Mouse (Mus musculus) CH12.LX (cell line): ENCODE results near the gene Ercc6l. TPM values are rescaled to one million over a fixed set of nuclear protein-coding genes. Genes with fewer than 3 reads are reported as not detected.

Experiments used
- DNase-seq: peaks from one replicate; pipeline ENCODE4 v3.0.0-alpha.2; 2013; ENCODE audit errors: extremely low read depth
- H3K27ac ChIP-seq: 2 replicates; pipeline ENCODE4 v1.5.1; 2012; ENCODE audit warnings: low read depth, mild to moderate bottlenecking, control low read depth, moderate library complexity; ENCODE audit not compliant: insufficient read depth
- H3K27me3 ChIP-seq: replicated peaks from 2 replicates; pipeline ENCODE3; 2012; ENCODE audit warnings: inconsistent platforms
- H3K36me3 ChIP-seq, 2 experiments: replicated peaks in 1 of 2; 2 replicates each; pipeline versions ENCODE3 to v1.6.1; 2012; ENCODE audit warnings: inconsistent platforms in 1 of 2, low read length in 1 of 2, mild to moderate bottlenecking in 1 of 2, mixed read lengths in 1 of 2, moderate library complexity in 1 of 2; ENCODE audit not compliant: control insufficient read depth in 1 of 2, insufficient read depth in 1 of 2
- H3K4me1 ChIP-seq, 2 experiments: 2 replicates each; pipeline ENCODE4 v1.6.1; 2012; ENCODE audit warnings: inconsistent platforms in 1 of 2, moderate library complexity in 1 of 2; ENCODE audit not compliant: insufficient read depth in 2 of 2, control insufficient read depth in 1 of 2
- H3K4me2 ChIP-seq: 2 replicates; pipeline ENCODE4 v1.6.1; 2012; ENCODE audit warnings: low read depth, mild to moderate bottlenecking, control low read depth; ENCODE audit not compliant: poor library complexity, insufficient read depth, severe bottlenecking
- H3K4me3 ChIP-seq, 3 experiments: fragments of 150-350 bp in 1 of 3; sonication (generic) in 1 of 3; replicated peaks in 1 of 3; 2 replicates each; pipeline versions ENCODE3 to v1.5.1; 2011 to 2012; ENCODE audit warnings: low read depth in 2 of 3, low read length in 2 of 3, mild to moderate bottlenecking in 2 of 3, moderate library complexity in 2 of 3, control low read depth in 1 of 3, improper control_type of control experiment in 1 of 3, inconsistent platforms in 1 of 3, mixed read lengths in 1 of 3; ENCODE audit not compliant: poor library complexity in 1 of 3
- H3K79me2 ChIP-seq: replicated peaks from 2 replicates; pipeline ENCODE4 v1.6.1; 2012; ENCODE audit warnings: mild to moderate bottlenecking, moderate library complexity; ENCODE audit not compliant: control insufficient read depth, poor library complexity, insufficient read depth, severe bottlenecking; ENCODE audit errors: extremely low read depth
- H3K9ac ChIP-seq: 2 replicates; pipeline ENCODE4 v1.6.1; 2012; ENCODE audit warnings: low read depth, mild to moderate bottlenecking, control low read depth, moderate library complexity; ENCODE audit not compliant: insufficient read depth
- H3K9me3 ChIP-seq: replicated peaks from 2 replicates; pipeline ENCODE3; 2012; ENCODE audit warnings: low read length, inconsistent platforms, mixed read lengths
- BHLHE40 ChIP-seq: IDR thresholded peaks from 2 replicates; pipeline ENCODE4 v1.6.1; 2011; ENCODE audit warnings: mild to moderate bottlenecking, low read depth, low read length, improper control_type of control experiment
- CHD1 ChIP-seq: IDR thresholded peaks from 2 replicates; pipeline ENCODE4 v1.6.1; 2012; ENCODE audit warnings: low read depth, low read length, improper control_type of control experiment, inconsistent platforms
- E2F4 ChIP-seq: IDR thresholded peaks from 2 replicates; pipeline ENCODE4 v1.6.1; 2011; ENCODE audit warnings: low read depth, low read length, improper control_type of control experiment; ENCODE audit not compliant: insufficient replicate concordance
- HCFC1 ChIP-seq: IDR thresholded peaks from 2 replicates; pipeline ENCODE4 v1.6.1; 2012; ENCODE audit warnings: low read depth, mild to moderate bottlenecking, inconsistent platforms, low read length, improper control_type of control experiment
- JUN ChIP-seq: IDR thresholded peaks from 2 replicates; pipeline ENCODE4 v1.6.1; 2011; ENCODE audit warnings: low read depth, mild to moderate bottlenecking, low read length, improper control_type of control experiment, moderate library complexity; ENCODE audit not compliant: insufficient read depth
- JUND ChIP-seq: conservative IDR thresholded peaks from 2 replicates; pipeline ENCODE4 v1.6.1; 2011; ENCODE audit warnings: low read depth, low read length, improper control_type of control experiment
- KAT2A ChIP-seq: IDR thresholded peaks from 2 replicates; pipeline ENCODE4 v1.6.1; 2012; ENCODE audit warnings: low read length, improper control_type of control experiment, inconsistent platforms; ENCODE audit not compliant: insufficient replicate concordance
- MAX ChIP-seq: IDR thresholded peaks from 2 replicates; pipeline ENCODE4 v1.6.1; 2011; ENCODE audit warnings: low read length, improper control_type of control experiment
- MXI1 ChIP-seq: IDR thresholded peaks from 2 replicates; pipeline ENCODE4 v1.6.1; 2011; ENCODE audit warnings: mild to moderate bottlenecking, low read depth, low read length, improper control_type of control experiment
- MYC ChIP-seq: IDR thresholded peaks from 2 replicates; pipeline ENCODE4 v1.6.1; 2011; ENCODE audit warnings: low read depth, mild to moderate bottlenecking, improper control_type of control experiment, low read length
- NELFE ChIP-seq: IDR thresholded peaks from 2 replicates; pipeline ENCODE4 v1.6.1; 2011; ENCODE audit warnings: low read depth, low read length, improper control_type of control experiment
- POLR2AphosphoS2 ChIP-seq: IDR thresholded peaks from 2 replicates; pipeline ENCODE4 v1.6.1; 2011; ENCODE audit warnings: low read depth, low read length, improper control_type of control experiment
- dilution Hi-C: fragments of 300-500 bp; cut with MboI; formaldehyde crosslinking; loops from 2 replicates; pipeline ENCODE4 v1.14.3; 2020; ENCODE audit warnings: low sequenced_read_pairs; ENCODE audit not compliant: extremely low pct_unique_long_range_greater_than_20kb, extremely low pct_ligation_motif_present
- in situ Hi-C: fragments of 300-500 bp; cut with MboI; formaldehyde crosslinking; loops from 3 replicates; pipeline ENCODE4 v1.14.3; 2019; ENCODE audit warnings: low sequenced_read_pairs, low pct_ligation_motif_present, low pct_unique_long_range_greater_than_20kb, mixed read lengths
- polyA plus RNA-seq: library from polyadenylated mRNA; unstranded; fragments of >175 nt; gene quantifications from 2 replicates; pipeline ENCODE4 v1.2.1, GENCODE M21; 2012; ENCODE audit warnings: low read depth; ENCODE audit not compliant: insufficient read length
- total RNA-seq, 2 experiments: library from RNA; depleted of rRNA; stranded (reverse); fragments of 300-350 nt in 1 of 2; fragments of >200 nt in 1 of 2; gene quantifications; 2 replicates each; pipeline ENCODE4 v1.2.3; 2012 to 2014

Gene Ercc6l
- total and polyA plus RNA-seq, 3 experiments, result 8.9 to 18.5 (median 15.0) TPM

DNA sequence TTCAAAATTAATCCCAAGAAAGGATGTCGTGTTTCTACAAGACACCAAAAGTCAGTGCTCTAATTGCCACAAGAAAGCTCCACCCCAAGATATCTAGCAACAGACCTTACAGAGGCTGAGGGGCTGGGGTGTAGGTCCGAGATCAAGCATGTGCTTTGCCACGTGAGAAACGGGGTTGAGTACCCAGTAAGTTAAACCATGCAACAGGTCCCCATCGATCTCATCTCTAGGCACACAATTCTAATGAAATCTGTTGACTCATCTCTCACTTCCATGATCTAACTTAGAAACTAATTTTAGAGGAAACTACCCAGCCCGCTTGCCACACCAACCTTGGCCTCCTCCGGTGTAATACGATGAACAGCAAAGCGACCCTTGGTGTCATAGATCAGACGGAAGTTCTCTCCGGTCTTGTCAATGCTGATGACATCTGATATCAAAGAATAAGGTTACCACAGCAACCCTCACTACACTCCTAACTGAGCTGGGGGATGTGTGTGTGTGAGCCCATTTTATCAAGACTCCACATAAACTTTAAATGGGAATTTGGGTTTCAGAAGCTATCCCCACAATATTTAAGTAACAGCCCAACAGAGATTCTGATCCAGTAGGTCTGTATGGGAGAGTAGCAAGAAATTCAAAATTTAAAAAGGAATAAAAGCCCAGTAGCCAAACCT lies 30.3 kb upstream of the Ercc6l start:
- in situ Hi-C loops, result no loop called here

DNA sequence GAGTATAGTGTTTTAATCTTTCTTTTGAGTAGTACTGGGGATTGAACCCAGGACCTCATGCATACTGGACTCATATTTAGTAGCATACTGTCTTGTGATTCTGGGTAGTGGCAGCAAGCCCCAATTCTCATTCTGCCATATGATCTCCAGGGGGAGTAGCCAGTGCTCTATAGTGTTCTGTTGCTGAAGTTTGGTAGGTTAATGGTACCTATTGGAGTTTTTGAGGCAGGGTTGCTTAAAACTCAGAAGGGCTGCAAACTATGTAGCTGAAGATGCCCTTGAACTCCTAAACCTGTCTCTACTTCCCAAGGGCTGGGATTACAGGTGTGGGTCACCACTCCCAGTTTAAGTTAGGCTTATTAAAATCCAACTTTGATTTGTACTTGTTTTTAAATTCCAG lies 25.7 kb upstream of the Ercc6l start:
- peak; percentile 75 for TF ChIP-seq POLR2AphosphoS2
- no peak for TF ChIP-seq HCFC1
- TF ChIP-seq, all 38 proteins: peak for 1
- Histone ChIP-seq H3K79me2 (peaks cover 17% of the 10 kb centered on the region), H3K27me3 (no peaks in the 10 kb centered on the region), H3K9me3 (no peaks in the 10 kb centered on the region), H3K4me3 (no peak overlapping the region), H3K36me3 (peaks cover 41 to 64% of the 10 kb centered on the region in 2 experiments), H3K27ac (no peak overlapping the region), H3K4me2 (no peak overlapping the region), H3K9ac (no peak overlapping the region), H3K4me1 (peaks cover 0 to 5% of the 10 kb centered on the region in 2 experiments; a peak in 1 of 4 replicates)
- dilution Hi-C loops (no loop called here), in situ Hi-C loops (no loop called here)
- DNase-seq, result no peak

More for the DNA sequence above, 30.3 kb upstream of the Ercc6l start:
- no peaks in the 10 kb centered on the region for H3K27me3 ChIP-seq
- peak overlapping the region; percentile 38; the same call in 1 of the 2 replicates for H3K27ac ChIP-seq
- peak overlapping the region; percentile 51; the same call in 1 of the 2 replicates for H3K4me2 ChIP-seq
- dilution Hi-C loops, result no loop called here
- H3K9ac ChIP-seq, result peak overlapping the region; percentile 99
- no peaks in the 10 kb centered on the region for H3K9me3 ChIP-seq
- peaks cover 39 to 51% of the 10 kb centered on the region in 2 experiments for H3K36me3 ChIP-seq
- H3K4me1 ChIP-seq, result peaks cover 0 to 9% of the 10 kb centered on the region in 2 experiments; a peak in 2 of 4 replicates
- TF ChIP-seq KAT2A (0 out of 2 replicates have a peak, but pooled peaks have one; percentile 18), CHD1 (peak; percentile 63; the same call in 1 of the 2 replicates), BHLHE40 (peak; percentile 26; the same call in 1 of the 2 replicates), MXI1 (peak; percentile 76), MAX (peak; percentile 72; the same call in 1 of the 2 replicates), JUND (no peak), JUN (no peak), MYC (peak; percentile 91)
- TF ChIP-seq, all 38 proteins: peak for 6
- DNase-seq, result no peak
- peaks cover 32% of the 10 kb centered on the region for H3K79me2 ChIP-seq
- H3K4me3 ChIP-seq, result peak overlapping the region; percentile 83 to 96 (median 89)

DNA sequence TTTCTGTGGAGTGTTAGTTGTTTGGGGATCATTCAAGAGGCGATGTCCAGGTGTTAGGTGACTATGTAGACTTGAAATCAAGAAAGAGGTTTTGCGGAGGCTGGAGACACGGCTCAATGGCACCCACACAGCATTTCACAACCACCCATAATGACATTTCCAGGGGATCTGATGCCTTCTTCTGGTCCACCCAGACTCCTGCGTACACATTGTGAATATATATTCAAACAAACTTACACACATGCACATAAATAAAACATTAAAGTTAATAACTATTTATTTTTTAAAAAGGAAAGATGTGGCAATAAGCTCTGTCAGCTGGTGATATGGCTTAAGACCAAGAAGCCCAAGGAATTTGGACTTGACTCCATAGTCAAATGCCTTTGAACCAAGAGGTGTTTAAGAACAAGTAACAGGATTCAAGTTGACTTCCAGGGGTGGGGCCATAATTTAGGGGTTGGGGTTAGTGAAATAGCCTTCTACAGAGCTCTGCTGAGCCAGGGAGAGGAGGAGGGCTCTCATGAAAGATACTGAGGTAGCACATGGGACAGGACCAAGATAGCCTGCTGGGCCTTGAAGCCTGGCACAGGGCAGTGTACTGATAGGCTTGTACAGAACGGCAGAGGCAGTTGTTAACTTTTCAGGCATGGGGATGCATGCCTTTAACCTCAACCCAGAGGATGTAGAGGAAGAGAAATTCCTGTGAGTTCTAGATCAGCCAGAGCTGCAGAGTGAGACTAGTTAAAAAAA lies 18.8 kb upstream of the Ercc6l start:
- Histone ChIP-seq H3K27me3 (no peaks in the 10 kb centered on the region), H3K27ac (no peak overlapping the region), H3K4me1 (no peaks in the 10 kb centered on the region), H3K79me2 (no peaks in the 10 kb centered on the region), H3K4me2 (no peak overlapping the region), H3K36me3 (peaks cover 5 to 9% of the 10 kb centered on the region in 2 experiments), H3K4me3 (no peak overlapping the region), H3K9me3 (no peaks in the 10 kb centered on the region), H3K9ac (no peak overlapping the region)
- in situ Hi-C loops (no loop called here), dilution Hi-C loops (no loop called here)
- TF ChIP-seq E2F4 (no peak), NELFE (no peak)
- DNase-seq, result no peak
